Mouse (Mus musculus): ENCODE data around the gene Fhl5.
"Not testable (repeated sequence)": the region's sequence is repeated elsewhere in the genome, so short reads cannot be mapped to it uniquely, and the experiment has no call there.

Fhl5 gene

GRCm38 (mm10) chr4:25242776-25243175, at the start of gene Fhl5:
TSS of gene Fhl5 (minus strand) at chr4:25242876.
- no peak for DNase-seq

- DNase-seq: not testable (repeated sequence)
These were observed 42.3 kb upstream of the Fhl5 start for GRCm38 (mm10) chr4:25285002-25285401.

- peak; percentile 98 for DNase-seq
These were observed 39.0 kb upstream of the Fhl5 start, which contains the start of gene Ufl1 for GRCm38 (mm10) chr4:25281671-25282038. TSS of gene Ufl1 (minus strand) at chr4:25281821.

GRCm38 (mm10) chr4:25280938-25281670, 38.4 kb upstream of the Fhl5 start:
- no peak for DNase-seq

GRCm38 (mm10) chr4:25272861-25273627, 30.4 kb upstream of the Fhl5 start:
- DNase-seq: no peak

GRCm38 (mm10) chr4:25271926-25272325, 29.2 kb upstream of the Fhl5 start:
- no peak for DNase-seq

- no peak for DNase-seq
These were observed 24.5 kb upstream of the Fhl5 start for GRCm38 (mm10) chr4:25267144-25267543.

- DNase-seq: no peak
These were observed 15.2 kb upstream of the Fhl5 start for GRCm38 (mm10) chr4:25257822-25258398.

GRCm38 (mm10) chr4:25235663-25236062, 7.0 kb downstream of the Fhl5 start:
- DNase-seq: not testable (repeated sequence)

- not testable (repeated sequence) for DNase-seq
These were observed 8.9 kb downstream of the Fhl5 start for GRCm38 (mm10) chr4:25233767-25234166.

GRCm38 (mm10) chr4:25232546-25232945, 10.1 kb downstream of the Fhl5 start:
- no peak for DNase-seq

- no peak for DNase-seq
These were observed 15.1 kb downstream of the Fhl5 start for GRCm38 (mm10) chr4:25227527-25227926.

GRCm38 (mm10) chr4:25221927-25222326, 20.7 kb downstream of the Fhl5 start:
- DNase-seq: no peak

GRCm38 (mm10) chr4:25213451-25213850, 29.2 kb downstream of the Fhl5 start:
- DNase-seq: no peak

- no peak for DNase-seq
These were observed 36.5 kb downstream of the Fhl5 start for GRCm38 (mm10) chr4:25206166-25206565.

- no peak for DNase-seq
These were observed 45.4 kb downstream of the Fhl5 start for GRCm38 (mm10) chr4:25197310-25197709.

GRCm38 (mm10) chr4:25179617-25180208, 63.0 kb downstream of the Fhl5 start:
- no peak for DNase-seq

Data from thymus, postnatal 4 days (tissue).